Mouse (Mus musculus): ENCODE data around the gene Cog7. TPM values are rescaled to one million over a fixed set of nuclear protein-coding genes. Genes with fewer than 3 reads are reported as not detected.

The Cog7 gene
- polyA plus RNA-seq, 1 experiment, result 45.1 TPM

DNA sequence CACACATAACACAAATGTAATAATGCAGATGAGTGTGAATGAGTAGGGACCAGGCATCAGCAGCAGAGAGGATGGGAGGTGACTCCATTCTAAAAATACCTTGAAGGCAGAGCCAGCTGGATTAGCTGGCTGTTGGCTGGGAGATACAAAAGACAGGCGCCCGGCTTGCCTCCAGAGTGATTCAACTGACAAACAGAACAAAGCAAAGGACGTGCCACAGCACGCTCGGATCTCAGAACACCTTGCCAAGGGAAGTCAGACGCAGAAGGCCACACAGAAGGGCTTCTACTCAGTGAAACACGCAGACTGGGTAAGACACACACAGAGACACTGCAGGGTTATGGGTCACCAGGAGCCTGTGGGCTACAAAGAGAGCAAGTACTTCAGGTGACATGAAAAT lies 140.7 kb downstream of the Cog7 start:
- Histone ChIP-seq H3K4me1 (ENCODE audit: control insufficient read depth, insufficient read depth, low read length) (no peaks in the 10 kb centered on the region), H3K36me3 (ENCODE audit: control insufficient read depth, insufficient read depth, low read length) (no peaks in the 10 kb centered on the region), H3K27ac (ENCODE audit: control insufficient read depth, insufficient read depth, low read depth, low read length) (no peak overlapping the region), H3K27me3 (ENCODE audit: control insufficient read depth, insufficient read depth, low read length) (no peaks in the 10 kb centered on the region), H3K4me3 (ENCODE audit: control insufficient read depth, low read depth, low read length) (no peak overlapping the region)
- no peak for TF ChIP-seq POLR2A (IDR thresholded peaks at IDR 0.05; ENCODE audit: control insufficient read depth, low read depth, low read length)
- TF ChIP-seq CTCF (IDR thresholded peaks at IDR 0.05; ENCODE audit: control insufficient read depth, insufficient read depth, insufficient replicate concordance, low read depth, low read length), result no peak

- TF ChIP-seq CTCF (IDR thresholded peaks at IDR 0.05; ENCODE audit: control insufficient read depth, insufficient read depth, insufficient replicate concordance, low read depth, low read length), result no peak
- TF ChIP-seq POLR2A (IDR thresholded peaks at IDR 0.05; ENCODE audit: control insufficient read depth, low read depth, low read length), result no peak
- no peaks in the 10 kb centered on the region for H3K36me3 ChIP-seq (ENCODE audit: control insufficient read depth, insufficient read depth, low read length)
- H3K4me1 ChIP-seq (ENCODE audit: control insufficient read depth, insufficient read depth, low read length), result no peaks in the 10 kb centered on the region
- H3K27ac ChIP-seq (ENCODE audit: control insufficient read depth, insufficient read depth, low read depth, low read length), result no peak overlapping the region
- H3K27me3 ChIP-seq (ENCODE audit: control insufficient read depth, insufficient read depth, low read length), result no peaks in the 10 kb centered on the region
- no peak overlapping the region for H3K4me3 ChIP-seq (ENCODE audit: control insufficient read depth, low read depth, low read length)
Observed at GRCm38 (mm10) chr7:121836827-121837226, 144.7 kb downstream of the Cog7 start.

DNA sequence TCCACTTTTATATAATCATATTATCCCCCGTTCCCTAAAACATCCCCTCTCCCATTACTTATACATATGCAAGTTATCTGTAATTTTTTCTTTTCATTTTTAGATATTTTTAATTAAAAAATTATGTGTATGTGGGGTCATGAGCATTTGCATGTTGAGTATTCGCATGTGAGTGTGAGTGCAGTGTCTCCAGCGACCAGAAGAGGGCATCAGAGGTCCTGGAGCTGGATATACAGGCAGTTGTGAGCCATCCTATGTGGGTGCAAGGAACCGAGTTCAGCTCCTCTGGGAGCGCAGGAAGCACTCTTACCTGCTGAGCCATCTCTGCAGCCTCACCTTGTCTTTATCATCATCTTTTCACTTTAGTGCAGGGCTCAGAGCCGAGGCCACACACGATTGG lies 146.1 kb downstream of the Cog7 start:
- no peaks in the 10 kb centered on the region for H3K27me3 ChIP-seq (ENCODE audit: control insufficient read depth, insufficient read depth, low read length)
- H3K27ac ChIP-seq (ENCODE audit: control insufficient read depth, insufficient read depth, low read depth, low read length), result no peak overlapping the region
- no peaks in the 10 kb centered on the region for H3K36me3 ChIP-seq (ENCODE audit: control insufficient read depth, insufficient read depth, low read length)
- no peak for TF ChIP-seq POLR2A (IDR thresholded peaks at IDR 0.05; ENCODE audit: control insufficient read depth, low read depth, low read length)
- peak; percentile 56; the same call in 1 of the 2 replicates for TF ChIP-seq CTCF (IDR thresholded peaks at IDR 0.05; ENCODE audit: control insufficient read depth, insufficient read depth, insufficient replicate concordance, low read depth, low read length)
- H3K4me3 ChIP-seq (ENCODE audit: control insufficient read depth, low read depth, low read length), result no peak overlapping the region
- no peaks in the 10 kb centered on the region for H3K4me1 ChIP-seq (ENCODE audit: control insufficient read depth, insufficient read depth, low read length)

Other genes with a start within 250 kb of the Cog7 start
- 0.02 and 0.05 TPM in 2 replicates for gene Scnn1g, start 247.2 kb downstream of the Cog7 start, polyA plus RNA-seq (2012; rRNA removed)
- gene Scnn1b, start 116.7 kb downstream of the Cog7 start, polyA plus RNA-seq (2012; rRNA removed), result 0.23 and 0.44 TPM in 2 replicates
- gene Gga2, start 39.5 kb upstream of the Cog7 start, polyA plus RNA-seq (2012; rRNA removed), result 4.8 and 7.9 TPM in 2 replicates
- gene Ubfd1, start 85.5 kb upstream of the Cog7 start, polyA plus RNA-seq (2012; rRNA removed), result 11.4 and 12.6 TPM in 2 replicates
- gene Ears2, start 85.6 kb upstream of the Cog7 start, polyA plus RNA-seq (2012; rRNA removed), result 5.9 and 6.3 TPM in 2 replicates
- 55.4 and 101 TPM in 2 replicates for gene Ndufab1, start 120.2 kb upstream of the Cog7 start, polyA plus RNA-seq (2012; rRNA removed)
- 3.5 and 4.8 TPM in 2 replicates for gene Palb2, start 151.3 kb upstream of the Cog7 start, polyA plus RNA-seq (2012; rRNA removed)
- 32.1 and 33.0 TPM in 2 replicates for gene Dctn5, start 151.3 kb upstream of the Cog7 start, polyA plus RNA-seq (2012; rRNA removed)
- gene Plk1, start 177.7 kb upstream of the Cog7 start, polyA plus RNA-seq (2012; rRNA removed), result 52.8 and 62.3 TPM in 2 replicates
- 0.17 and 0.19 TPM in 2 replicates for gene Ern2, start 204.5 kb upstream of the Cog7 start, polyA plus RNA-seq (2012; rRNA removed)
- gene Chp2, start 237.8 kb upstream of the Cog7 start, polyA plus RNA-seq (2012; rRNA removed), result 9.2 and 13.4 TPM in 2 replicates

All from testis, adult 2 months (tissue).